Mouse (Mus musculus) megakaryocyte, embryonic 14.5 days (primary cell): ENCODE data around the gene Spata31d1b. TPM values are rescaled to one million over a fixed set of nuclear protein-coding genes. Genes with fewer than 3 reads are reported as not detected.
"Not testable (repeated sequence)": the region's sequence is repeated elsewhere in the genome, so short reads cannot be mapped to it uniquely, and the experiment has no call there.

Source experiments
- H3K27me3 ChIP-seq: replicated peaks from 2 replicates; pipeline ENCODE3; 2012; ENCODE audit warnings: inconsistent platforms
- H3K36me3 ChIP-seq: replicated peaks from 2 replicates; pipeline ENCODE3; 2012; ENCODE audit warnings: low read length, inconsistent platforms, mixed read lengths
- H3K4me1 ChIP-seq: 2 replicates; pipeline ENCODE4 v1.6.1; 2012; ENCODE audit warnings: inconsistent platforms
- H3K4me3 ChIP-seq: replicated peaks from 2 replicates; pipeline ENCODE3; 2012; ENCODE audit warnings: moderate library complexity, mild to moderate bottlenecking, inconsistent platforms
- H3K9me3 ChIP-seq: 2 replicates; pipeline ENCODE4 v1.6.1; 2012; ENCODE audit warnings: inconsistent platforms
- FLI1 ChIP-seq: IDR thresholded peaks from 2 replicates; pipeline ENCODE4 v1.6.1; 2012; ENCODE audit warnings: low read length, inconsistent platforms, mixed read lengths
- GATA1 ChIP-seq: IDR thresholded peaks from 3 replicates; pipeline ENCODE4 v1.6.1; 2012; ENCODE audit warnings: mixed read lengths, low read length, inconsistent platforms, borderline replicate concordance
- polyA plus RNA-seq: library from polyadenylated mRNA; stranded (reverse); fragments of >175 nt; gene quantifications from 2 replicates; pipeline ENCODE4 v1.2.3, GENCODE M21; 2012; ENCODE audit warnings: low replicate concordance; ENCODE audit not compliant: insufficient read depth

Spata31d1b gene
- polyA plus RNA-seq, 1 experiment: not detected

- H3K4me3 ChIP-seq: no peak overlapping the region
- no peaks in the 10 kb centered on the region for H3K4me1 ChIP-seq
- peaks cover 44% of the 10 kb centered on the region for H3K27me3 ChIP-seq
- H3K36me3 ChIP-seq: no peaks in the 10 kb centered on the region
- peaks cover 35% of the 10 kb centered on the region for H3K9me3 ChIP-seq
- TF ChIP-seq GATA1: no peak
- TF ChIP-seq FLI1: no peak
Measured at GRCm38 (mm10) chr13:59690576-59690975, 21.5 kb upstream of the Spata31d1b start.

- TF ChIP-seq GATA1 (no peak), FLI1 (no peak)
- Histone ChIP-seq H3K4me3 (no peak overlapping the region), H3K4me1 (no peaks in the 10 kb centered on the region), H3K9me3 (peaks cover 38% of the 10 kb centered on the region), H3K36me3 (no peaks in the 10 kb centered on the region), H3K27me3 (peaks cover 47% of the 10 kb centered on the region)
Measured at GRCm38 (mm10) chr13:59691478-59691877, 20.6 kb upstream of the Spata31d1b start.

- TF ChIP-seq GATA1 (no peak), FLI1 (no peak)
- Histone ChIP-seq H3K36me3 (no peaks in the 10 kb centered on the region), H3K4me1 (no peaks in the 10 kb centered on the region), H3K27me3 (peaks cover 58% of the 10 kb centered on the region), H3K9me3 (peaks cover 38% of the 10 kb centered on the region), H3K4me3 (no peak within 1 kb of the TSS)
Measured at GRCm38 (mm10) chr13:59694008-59694407, 18.1 kb upstream of the Spata31d1b start, which contains the start of gene 4921517D22Rik. Gene 4921517D22Rik, minus strand, starts transcription at chr13:59694108.

GRCm38 (mm10) chr13:59695781-59696180 lies 16.3 kb upstream of the Spata31d1b start:
- TF ChIP-seq FLI1 (no peak), GATA1 (no peak)
- Histone ChIP-seq H3K4me1 (no peaks in the 10 kb centered on the region), H3K4me3 (no peak overlapping the region), H3K9me3 (peaks cover 33% of the 10 kb centered on the region), H3K27me3 (peaks cover 57% of the 10 kb centered on the region), H3K36me3 (no peaks in the 10 kb centered on the region)

GRCm38 (mm10) chr13:59699131-59699530 lies 13.0 kb upstream of the Spata31d1b start:
- H3K4me3 ChIP-seq: no peak overlapping the region
- H3K36me3 ChIP-seq: no peaks in the 10 kb centered on the region
- peaks cover 62% of the 10 kb centered on the region for H3K27me3 ChIP-seq
- TF ChIP-seq FLI1: no peak
- no peak for TF ChIP-seq GATA1
- H3K9me3 ChIP-seq: peaks cover 17% of the 10 kb centered on the region
- H3K4me1 ChIP-seq: peaks cover 8% of the 10 kb centered on the region

GRCm38 (mm10) chr13:59700137-59700536 lies 11.9 kb upstream of the Spata31d1b start:
- H3K4me3 ChIP-seq, H3K36me3 ChIP-seq, H3K9me3 ChIP-seq: not testable (repeated sequence)
- Histone ChIP-seq H3K27me3 (peaks cover 65% of the 10 kb centered on the region), H3K4me1 (peaks cover 18% of the 10 kb centered on the region)

- Histone ChIP-seq H3K4me1 (peaks cover 21% of the 10 kb centered on the region), H3K9me3 (0 out of 2 replicates have a peak, but pooled peaks cover 3% of the 10 kb centered on the region), H3K27me3 (peaks cover 63% of the 10 kb centered on the region), H3K36me3 (no peaks in the 10 kb centered on the region), H3K4me3 (no peak overlapping the region)
- no peak for TF ChIP-seq GATA1
- no peak for TF ChIP-seq FLI1
Measured at GRCm38 (mm10) chr13:59703514-59703913, 8.6 kb upstream of the Spata31d1b start.

- Histone ChIP-seq H3K4me1 (peaks cover 21% of the 10 kb centered on the region), H3K4me3 (peak overlapping the region; percentile 76), H3K27me3 (peaks cover 63% of the 10 kb centered on the region), H3K36me3 (no peaks in the 10 kb centered on the region), H3K9me3 (0 out of 2 replicates have a peak, but pooled peaks cover 3% of the 10 kb centered on the region)
- no peak for TF ChIP-seq FLI1
- no peak for TF ChIP-seq GATA1
Measured at GRCm38 (mm10) chr13:59704562-59704961, 7.5 kb upstream of the Spata31d1b start.

GRCm38 (mm10) chr13:59710230-59710629 lies 1.9 kb upstream of the Spata31d1b start, which contains the start of gene Spata31d1a:
Gene Spata31d1a, minus strand, starts transcription at chr13:59710330.
- Histone ChIP-seq H3K36me3 (no peaks in the 10 kb centered on the region), H3K4me3 (peak within 1 kb of the TSS; percentile 38), H3K27me3 (peaks cover 65% of the 10 kb centered on the region), H3K4me1 (peaks cover 2% of the 10 kb centered on the region; the same call in 1 of the 2 replicates), H3K9me3 (0 out of 2 replicates have a peak, but pooled peaks cover 3% of the 10 kb centered on the region)
- TF ChIP-seq FLI1 (no peak), GATA1 (no peak)

- Histone ChIP-seq H3K4me3 (no peak overlapping the region), H3K4me1 (peaks cover 7% of the 10 kb centered on the region; the same call in 1 of the 2 replicates), H3K9me3 (no peaks in the 10 kb centered on the region), H3K27me3 (peaks cover 72% of the 10 kb centered on the region), H3K36me3 (no peaks in the 10 kb centered on the region)
- TF ChIP-seq FLI1 (no peak), GATA1 (no peak)
Measured at GRCm38 (mm10) chr13:59713710-59714109, 1.6 kb downstream of the Spata31d1b start.

GRCm38 (mm10) chr13:59718857-59719440 lies 6.9 kb downstream of the Spata31d1b start:
- Histone ChIP-seq H3K9me3 (peaks cover 18% of the 10 kb centered on the region), H3K27me3 (peaks cover 65% of the 10 kb centered on the region), H3K4me1 (peaks cover 22% of the 10 kb centered on the region)
- H3K36me3 ChIP-seq, H3K4me3 ChIP-seq: not testable (repeated sequence)
